Mouse (Mus musculus): ENCODE data around the gene Dhx36. TPM values are rescaled to one million over a fixed set of nuclear protein-coding genes. Genes with fewer than 3 reads are reported as not detected.

Gene Dhx36
- polyA plus RNA-seq, 1 experiment from 2014 or later = 38.6 TPM

DNA sequence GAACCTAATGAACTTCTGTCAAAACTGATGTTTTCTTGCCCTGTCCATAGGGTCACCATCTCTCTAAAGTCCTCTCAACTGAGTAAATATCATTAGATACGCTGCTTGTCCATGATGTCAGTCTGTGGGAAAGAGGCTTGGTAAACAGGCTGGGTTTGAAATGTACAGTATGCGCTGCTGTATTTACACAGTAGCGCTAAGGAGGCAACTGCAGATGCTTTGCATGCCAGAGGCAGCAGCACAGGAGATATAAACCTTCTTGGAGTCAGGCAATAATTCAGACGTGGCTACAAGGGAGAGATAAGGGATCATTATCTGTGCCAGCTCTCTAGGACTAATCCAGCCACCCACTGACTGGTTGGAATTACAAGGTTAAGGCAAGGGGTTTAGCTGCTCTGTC is 73.1 kb downstream of the Dhx36 start:
- Histone ChIP-seq H3K9me3 (ENCODE audit: low read depth, low read length) (no peaks in the 10 kb centered on the region), H3K9ac (no peak overlapping the region), H3K27me3 (ENCODE audit: insufficient read depth, low read length) (no peaks in the 10 kb centered on the region), H3K4me3 (ENCODE audit: low read depth, low read length) (no peak overlapping the region), H3K27ac (ENCODE audit: low read depth) (no peak overlapping the region), H3K4me1 (ENCODE audit: insufficient read depth) (no peaks in the 10 kb centered on the region), H3K4me2 (no peak overlapping the region), H3K36me3 (ENCODE audit: insufficient read depth) (no peaks in the 10 kb centered on the region)
- no peak for TF ChIP-seq CTCF (IDR thresholded peaks at IDR 0.05; ENCODE audit: low read depth)
- peak; percentile 66; the same call in 1 of the 2 replicates for ATAC-seq (ENCODE audit: insufficient read depth)
- DNase-seq = peak; percentile 18
- 42% methylated on average over 4 of the region's 4 CpGs for WGBS

GRCm38 (mm10) chr3:62418387-62419138 is 88.2 kb downstream of the Dhx36 start:
- no peak for ATAC-seq (ENCODE audit: insufficient read depth)

More at GRCm38 (mm10) chr3:62418387-62419138, 88.2 kb downstream of the Dhx36 start:
- TF ChIP-seq CTCF (IDR thresholded peaks at IDR 0.05; ENCODE audit: low read depth) = no peak
- 95% methylated on average over 6 of the region's 6 CpGs for WGBS
- Histone ChIP-seq H3K27ac (ENCODE audit: low read depth) (no peak overlapping the region), H3K9me3 (ENCODE audit: low read depth, low read length) (no peaks in the 10 kb centered on the region), H3K4me1 (ENCODE audit: insufficient read depth) (no peaks in the 10 kb centered on the region), H3K9ac (no peak overlapping the region), H3K4me2 (no peak overlapping the region), H3K36me3 (ENCODE audit: insufficient read depth) (no peaks in the 10 kb centered on the region), H3K27me3 (ENCODE audit: insufficient read depth, low read length) (no peaks in the 10 kb centered on the region), H3K4me3 (ENCODE audit: low read depth, low read length) (no peak overlapping the region)
- DNase-seq = no peak

Other genes with a start within 250 kb of the Dhx36 start
- 11.7 and 13.6 TPM in 2 replicates for gene Arhgef26, start 168.7 kb downstream of the Dhx36 start, polyA plus RNA-seq (2014; fragmentation: Nextera tagmentation; extraction: Ambion mirVana)
- 0.05 TPM in 1 of 2 replicates, not detected in the other for gene Gpr149, start 98.1 kb upstream of the Dhx36 start, polyA plus RNA-seq (2014; fragmentation: Nextera tagmentation; extraction: Ambion mirVana)